Mouse (Mus musculus): ENCODE measurements at regions not wholly inside any gene's neighbourhood (a gene's known extent, or its start where the extent isn't known, plus 50 kb on each side); places are given as distances from the start of the nearest gene placed in this dataset.

DNA sequence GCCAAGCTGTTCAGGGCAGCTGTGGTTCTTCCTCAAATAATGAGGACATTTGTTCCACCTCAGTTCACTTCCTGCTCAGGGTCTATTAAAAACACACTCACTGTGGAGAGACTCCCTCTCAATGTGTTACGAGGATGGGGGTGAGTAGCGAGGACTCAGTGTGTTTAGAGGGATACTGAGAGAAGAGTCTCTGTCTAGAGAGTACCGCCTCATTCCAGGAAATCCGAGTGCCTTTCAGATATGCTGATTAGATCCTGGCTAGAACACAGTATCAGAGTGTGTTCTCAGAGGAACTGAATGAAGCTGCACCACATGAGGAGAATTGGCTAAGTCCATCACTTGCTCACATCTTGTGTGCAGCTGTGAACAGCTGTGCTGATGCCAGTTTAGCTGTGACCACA, 197.0 kb upstream of the Adamts9 start:
- TF ChIP-seq TBP (conservative IDR thresholded peaks at IDR 0.05; ENCODE audit: low read depth, low read length): no peak
- no peak for TF ChIP-seq POLR2A (IDR thresholded peaks at IDR 0.05; ENCODE audit: low read depth, low read length)
- TF ChIP-seq CTCF (conservative IDR thresholded peaks at IDR 0.05 in 1 of 2, IDR thresholded peaks at IDR 0.05 in 1 of 2; ENCODE audit: low read depth in 2 of 2, low read length in 2 of 2): no peak
- TF ChIP-seq EP300 (IDR thresholded peaks at IDR 0.05; ENCODE audit: low read length): no peak
- TF ChIP-seq HCFC1 (IDR thresholded peaks at IDR 0.05; ENCODE audit: low read depth, low read length): no peak
- TF ChIP-seq MEF2A (IDR thresholded peaks at IDR 0.05; ENCODE audit: borderline replicate concordance, low read depth, low read length): no peak
